Mouse (Mus musculus): Measurements from ENCODE around the gene Immp2l.

Gene Immp2l

GRCm38 (mm10) chr12:41520326-41520725 is 496.4 kb downstream of the Immp2l start:
- DNase-seq (ENCODE audit: low read depth, low spot score), result no peak

- no peak for DNase-seq (ENCODE audit: low read depth, low spot score)
Measured at GRCm38 (mm10) chr12:41521671-41522070, 497.8 kb downstream of the Immp2l start.

- no peak for DNase-seq (ENCODE audit: low read depth, low spot score)
Measured at GRCm38 (mm10) chr12:41526688-41527087, 502.8 kb downstream of the Immp2l start.

- no peak for DNase-seq (ENCODE audit: low read depth, low spot score)
Measured at GRCm38 (mm10) chr12:41528410-41528809, 504.5 kb downstream of the Immp2l start.

- DNase-seq (ENCODE audit: low read depth, low spot score), result no peak
Measured at GRCm38 (mm10) chr12:41539989-41540388, 516.1 kb downstream of the Immp2l start.

- DNase-seq (ENCODE audit: low read depth, low spot score), result no peak
Measured at GRCm38 (mm10) chr12:41551578-41551977, 527.7 kb downstream of the Immp2l start.

GRCm38 (mm10) chr12:41557832-41558231 is 533.9 kb downstream of the Immp2l start:
- no peak for DNase-seq (ENCODE audit: low read depth, low spot score)

GRCm38 (mm10) chr12:41558956-41559735 is 535.3 kb downstream of the Immp2l start:
- DNase-seq (ENCODE audit: low read depth, low spot score), result no peak

GRCm38 (mm10) chr12:41565540-41566432 is 541.9 kb downstream of the Immp2l start:
- no peak for DNase-seq (ENCODE audit: low read depth, low spot score)

- DNase-seq (ENCODE audit: low read depth, low spot score), result no peak
Measured at GRCm38 (mm10) chr12:41566433-41566794, 542.5 kb downstream of the Immp2l start.

GRCm38 (mm10) chr12:41573754-41574153 is 549.9 kb downstream of the Immp2l start:
- DNase-seq (ENCODE audit: low read depth, low spot score), result no peak

- DNase-seq (ENCODE audit: low read depth, low spot score), result no peak
Measured at GRCm38 (mm10) chr12:41575221-41575620, 551.3 kb downstream of the Immp2l start.

GRCm38 (mm10) chr12:41593401-41593800 is 569.5 kb downstream of the Immp2l start:
- DNase-seq (ENCODE audit: low read depth, low spot score), result no peak

GRCm38 (mm10) chr12:41594037-41594436 is 570.1 kb downstream of the Immp2l start:
- DNase-seq (ENCODE audit: low read depth, low spot score), result no peak

GRCm38 (mm10) chr12:41615271-41615670 is 591.4 kb downstream of the Immp2l start:
- no peak for DNase-seq (ENCODE audit: low read depth, low spot score)

GRCm38 (mm10) chr12:41621341-41621740 is 597.5 kb downstream of the Immp2l start:
- DNase-seq (ENCODE audit: low read depth, low spot score), result no peak

GRCm38 (mm10) chr12:41643262-41643661 is 619.4 kb downstream of the Immp2l start:
- no peak for DNase-seq (ENCODE audit: low read depth, low spot score)

GRCm38 (mm10) chr12:41644802-41645551 is 621.1 kb downstream of the Immp2l start:
- no peak for DNase-seq (ENCODE audit: low read depth, low spot score)

- no peak for DNase-seq (ENCODE audit: low read depth, low spot score)
Measured at GRCm38 (mm10) chr12:41646956-41647575, 623.2 kb downstream of the Immp2l start.

- DNase-seq (ENCODE audit: low read depth, low spot score), result no peak
Measured at GRCm38 (mm10) chr12:41647675-41648074, 623.8 kb downstream of the Immp2l start.

GRCm38 (mm10) chr12:41649826-41650541 is 626.1 kb downstream of the Immp2l start:
- DNase-seq (ENCODE audit: low read depth, low spot score), result no peak

Data from retina, postnatal 7 days (tissue).